Mouse (Mus musculus) small intestine, adult 2 months (tissue): ENCODE data around the gene Dhdds. TPM values are rescaled to one million over a fixed set of nuclear protein-coding genes. Genes with fewer than 3 reads are reported as not detected.

Source experiments
- H3K27ac ChIP-seq: fragments of 200-500 bp; 2 replicates; pipeline ENCODE4 v1.5.1; 2012; ENCODE audit warnings: low read depth, low read length, control low read depth, inconsistent platforms; ENCODE audit not compliant: insufficient read depth
- H3K27me3 ChIP-seq: fragments of 200-500 bp; 2 replicates; pipeline ENCODE4 v1.6.1; 2012; ENCODE audit warnings: mild to moderate bottlenecking, moderate library complexity, low read length, inconsistent platforms; ENCODE audit not compliant: control insufficient read depth, insufficient read depth
- H3K36me3 ChIP-seq: fragments of 200-500 bp; 2 replicates; pipeline ENCODE4 v1.6.1; 2012; ENCODE audit warnings: mild to moderate bottlenecking, low read length, control low read depth, inconsistent platforms; ENCODE audit not compliant: control insufficient read depth, insufficient read depth
- H3K4me1 ChIP-seq: fragments of 200-500 bp; 2 replicates; pipeline ENCODE4 v1.6.1; 2012; ENCODE audit warnings: low read length, inconsistent platforms, mixed read lengths; ENCODE audit not compliant: control insufficient read depth, insufficient read depth, insufficient read length
- H3K4me3 ChIP-seq: fragments of 200-500 bp; 2 replicates; pipeline ENCODE4 v1.5.1; 2012; ENCODE audit warnings: low read depth, mild to moderate bottlenecking, control low read depth, inconsistent platforms, low read length, moderate library complexity
- CTCF ChIP-seq: fragments of 200-500 bp; IDR thresholded peaks from 2 replicates; pipeline ENCODE4 v1.5.1; 2012; ENCODE audit warnings: low read depth, mild to moderate bottlenecking, control low read depth, inconsistent platforms, low read length, moderate library complexity, mixed read lengths; ENCODE audit not compliant: insufficient replicate concordance, insufficient read length; ENCODE audit errors: extremely low read depth
- POLR2A ChIP-seq: fragments of 200-500 bp; IDR thresholded peaks from 2 replicates; pipeline ENCODE4 v1.6.1; 2012; ENCODE audit warnings: low read depth, mild to moderate bottlenecking, control low read depth, inconsistent platforms, low read length, moderate library complexity
- WGBS: fragments of 180-500 bp; shearing (Covaris S2); methylation state at CpG from one replicate; pipeline ENCODE4 v1.1.7; 2018; 5-methylcytosine and 5-hydroxymethylcytosine counted together
- polyA plus RNA-seq: library from polyadenylated mRNA; depleted of rRNA; stranded (reverse); fragments of >200 nt; gene quantifications from 2 replicates; pipeline ENCODE4 v1.2.3, GENCODE M21; 2012

The Dhdds gene
- polyA plus RNA-seq, 1 experiment: 16.0 TPM

GRCm38 (mm10) chr4:134020621-134021020, 19.9 kb upstream of the Dhdds start:
- peaks cover 1% of the 10 kb centered on the region; the same call in 1 of the 2 replicates for H3K4me1 ChIP-seq
- H3K4me3 ChIP-seq: no peak overlapping the region
- no peaks in the 10 kb centered on the region for H3K36me3 ChIP-seq
- TF ChIP-seq CTCF (no peak), POLR2A (no peak)
- no peak overlapping the region for H3K27ac ChIP-seq
- 5% methylated on average over 11 of the region's 11 CpGs for WGBS
- H3K27me3 ChIP-seq: peaks cover 40% of the 10 kb centered on the region

- H3K36me3 ChIP-seq: no peaks in the 10 kb centered on the region
- 5% methylated on average over 16 of the region's 16 CpGs for WGBS
- no peak overlapping the region for H3K27ac ChIP-seq
- no peak overlapping the region for H3K4me3 ChIP-seq
- peaks cover 40% of the 10 kb centered on the region for H3K27me3 ChIP-seq
- peaks cover 1% of the 10 kb centered on the region; the same call in 1 of the 2 replicates for H3K4me1 ChIP-seq
- TF ChIP-seq POLR2A: no peak
- TF ChIP-seq CTCF: no peak
These were observed 19.1 kb upstream of the Dhdds start for GRCm38 (mm10) chr4:134019641-134020351.

- WGBS: 2% methylated on average over 8 of the region's 10 CpGs
- Histone ChIP-seq H3K27ac (no peak overlapping the region), H3K36me3 (no peaks in the 10 kb centered on the region), H3K4me1 (peaks cover 1% of the 10 kb centered on the region; the same call in 1 of the 2 replicates), H3K4me3 (no peak overlapping the region), H3K27me3 (peaks cover 40% of the 10 kb centered on the region)
- TF ChIP-seq CTCF: no peak
- TF ChIP-seq POLR2A: no peak
These were observed 18.5 kb upstream of the Dhdds start for GRCm38 (mm10) chr4:134019210-134019609.

GRCm38 (mm10) chr4:134018779-134019145, 18.0 kb upstream of the Dhdds start, which contains the start of gene Lin28a:
Lin28a (minus strand) TSS chr4:134018841.
- TF ChIP-seq POLR2A: no peak
- TF ChIP-seq CTCF: no peak
- Histone ChIP-seq H3K27ac (no peak within 1 kb of the TSS), H3K4me3 (no peak within 1 kb of the TSS), H3K36me3 (no peaks in the 10 kb centered on the region), H3K27me3 (peaks cover 40% of the 10 kb centered on the region), H3K4me1 (peaks cover 1% of the 10 kb centered on the region; the same call in 1 of the 2 replicates)
- WGBS: 2% methylated on average over 9 of the region's 9 CpGs

GRCm38 (mm10) chr4:134018038-134018778, 17.5 kb upstream of the Dhdds start:
- Histone ChIP-seq H3K4me1 (peaks cover 1% of the 10 kb centered on the region; the same call in 1 of the 2 replicates), H3K27me3 (peaks cover 40% of the 10 kb centered on the region), H3K4me3 (no peak overlapping the region), H3K36me3 (no peaks in the 10 kb centered on the region), H3K27ac (no peak overlapping the region)
- WGBS: 1% methylated on average over 45 of the region's 46 CpGs
- no peak for TF ChIP-seq POLR2A
- no peak for TF ChIP-seq CTCF

- H3K27ac ChIP-seq: no peak overlapping the region
- peaks cover 41% of the 10 kb centered on the region for H3K27me3 ChIP-seq
- no peaks in the 10 kb centered on the region for H3K36me3 ChIP-seq
- no peak overlapping the region for H3K4me3 ChIP-seq
- WGBS: 6% methylated on average over 21 of the region's 21 CpGs
- H3K4me1 ChIP-seq: peaks cover 1% of the 10 kb centered on the region; the same call in 1 of the 2 replicates
- TF ChIP-seq CTCF (no peak), POLR2A (no peak)
These were observed 16.6 kb upstream of the Dhdds start for GRCm38 (mm10) chr4:134017201-134017865.
